Mouse (Mus musculus): ENCODE measurements around the gene Ddx20. TPM values are rescaled to one million over a fixed set of nuclear protein-coding genes. Genes with fewer than 3 reads are reported as not detected.
A peak's percentile ranks its signal among the peaks of the same experiment; 100 is the strongest.

Gene Ddx20
- polyA plus RNA-seq, 1 experiment, result 12.6 TPM

DNA sequence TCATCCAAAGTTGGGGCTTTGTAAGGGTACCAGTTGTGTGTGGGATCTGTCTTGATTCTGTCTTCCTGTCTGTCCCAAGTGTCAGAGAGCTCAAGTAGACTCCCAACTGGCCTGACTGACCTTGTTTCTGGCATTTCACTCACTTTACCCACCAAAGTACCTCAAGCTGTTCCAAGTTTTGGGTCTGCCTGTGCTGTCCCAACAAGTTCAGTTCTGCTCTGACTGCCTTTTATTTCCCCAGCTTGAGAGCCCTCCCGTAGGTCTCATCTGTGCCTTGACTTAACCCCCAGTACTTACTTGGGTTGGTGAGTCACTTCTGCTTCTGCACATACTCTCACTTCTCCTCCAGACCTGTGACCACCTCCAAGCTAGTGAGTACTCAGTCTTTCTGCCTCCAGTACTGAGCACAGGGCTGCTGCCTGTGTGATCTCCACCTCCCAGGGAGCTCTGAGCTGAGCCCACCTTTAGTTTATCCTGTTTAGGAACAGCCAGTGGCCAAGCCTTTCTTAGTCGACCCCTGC is 34.4 kb upstream of the Ddx20 start:
- TF ChIP-seq CTCF (IDR thresholded peaks at IDR 0.05; ENCODE audit: borderline replicate concordance, insufficient read depth, low read depth, low read length), result no peak
- TF ChIP-seq POLR2A (IDR thresholded peaks at IDR 0.05; ENCODE audit: borderline replicate concordance, insufficient read depth, low read length), result no peak
- Histone ChIP-seq H3K27me3 (ENCODE audit: control insufficient read depth, insufficient read depth, low read length) (no peaks in the 10 kb centered on the region), H3K4me3 (replicated peaks; ENCODE audit: insufficient read depth, low read depth, low read length) (no peak overlapping the region), H3K27ac (ENCODE audit: insufficient read depth, low read length) (no peak overlapping the region), H3K4me1 (ENCODE audit: control insufficient read depth, insufficient read depth, low read length) (peaks cover 25% of the 10 kb centered on the region)
- 61% methylated on average over 2 of the region's 2 CpGs for WGBS
- no peak for DNase-seq

DNA sequence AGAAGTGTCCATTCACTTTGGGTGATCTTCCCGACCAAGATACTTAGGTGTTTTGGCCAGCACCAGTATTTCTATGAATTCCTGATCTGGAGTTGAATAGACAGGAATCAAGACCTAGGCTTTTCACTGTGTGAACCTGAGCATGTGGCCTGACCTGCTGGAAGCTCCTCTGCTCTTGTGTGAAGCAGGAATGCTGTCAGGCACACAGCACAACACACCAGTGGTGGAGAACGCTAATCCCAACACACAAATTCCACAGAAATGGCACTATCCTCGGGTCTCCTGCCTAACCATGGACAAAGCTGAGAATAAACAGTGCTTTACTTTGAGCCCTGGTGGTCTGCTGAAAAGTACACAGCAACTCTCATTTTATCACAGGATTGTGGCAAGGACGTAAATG is 33.1 kb upstream of the Ddx20 start:
- H3K27me3 ChIP-seq (ENCODE audit: control insufficient read depth, insufficient read depth, low read length), result no peaks in the 10 kb centered on the region
- no peak for DNase-seq
- peaks cover 36% of the 10 kb centered on the region for H3K4me1 ChIP-seq (ENCODE audit: control insufficient read depth, insufficient read depth, low read length)
- TF ChIP-seq CTCF (IDR thresholded peaks at IDR 0.05; ENCODE audit: borderline replicate concordance, insufficient read depth, low read depth, low read length) (no peak), POLR2A (IDR thresholded peaks at IDR 0.05; ENCODE audit: borderline replicate concordance, insufficient read depth, low read length) (no peak)
- no peak overlapping the region for H3K4me3 ChIP-seq (replicated peaks; ENCODE audit: insufficient read depth, low read depth, low read length)
- H3K27ac ChIP-seq (ENCODE audit: insufficient read depth, low read length), result no peak overlapping the region
- WGBS, result 51% methylated on average over 4 of the region's 4 CpGs

DNA sequence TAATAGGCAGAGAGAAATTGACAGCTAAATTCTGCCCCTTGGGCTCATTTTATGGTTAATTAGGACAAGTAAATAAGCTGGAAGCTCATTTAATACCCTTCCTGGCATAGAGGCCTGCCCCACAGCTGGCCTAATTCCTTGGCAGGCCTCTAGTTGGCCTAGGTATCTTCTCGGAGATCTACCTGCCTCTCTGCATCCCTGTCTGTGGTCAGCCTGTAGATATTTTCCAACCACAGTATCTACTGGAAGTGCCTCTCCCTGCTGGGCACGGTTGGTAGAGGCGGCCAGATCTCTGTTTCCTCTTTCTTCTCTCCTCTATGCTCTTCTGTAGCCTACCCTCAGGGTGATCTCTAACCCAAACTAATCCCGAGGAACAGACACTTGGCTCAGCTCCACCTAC is 32.6 kb upstream of the Ddx20 start:
- H3K27ac ChIP-seq (ENCODE audit: insufficient read depth, low read length), result no peak overlapping the region
- 27% methylated on average over 4 of the region's 4 CpGs for WGBS
- H3K4me1 ChIP-seq (ENCODE audit: control insufficient read depth, insufficient read depth, low read length), result peaks cover 36% of the 10 kb centered on the region

DNA sequence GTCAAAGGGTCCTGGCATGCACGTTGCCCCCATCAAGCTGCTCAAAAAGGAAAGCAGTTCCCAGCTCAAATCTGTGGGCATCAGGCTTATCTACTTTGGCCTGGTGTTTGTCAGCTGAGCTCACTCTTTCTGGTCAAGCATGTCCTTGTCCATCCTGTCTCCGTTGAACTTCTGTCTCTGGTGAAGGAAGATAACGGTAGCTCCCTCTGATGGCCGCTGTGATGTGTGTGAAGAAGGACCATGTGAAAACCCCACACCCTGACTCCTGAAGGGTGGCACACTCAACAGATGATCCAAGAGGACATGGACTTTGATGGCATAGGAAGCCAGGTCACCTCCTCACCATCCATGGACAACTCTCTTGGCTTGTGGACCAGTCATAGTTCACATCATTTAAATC is 31.4 kb upstream of the Ddx20 start:
- H3K4me1 ChIP-seq (ENCODE audit: control insufficient read depth, insufficient read depth, low read length), result peaks cover 44% of the 10 kb centered on the region
- H3K4me3 ChIP-seq (replicated peaks; ENCODE audit: insufficient read depth, low read depth, low read length), result no peak overlapping the region
- H3K27me3 ChIP-seq (ENCODE audit: control insufficient read depth, insufficient read depth, low read length), result no peaks in the 10 kb centered on the region
- 42% methylated on average over 4 of the region's 4 CpGs for WGBS
- TF ChIP-seq POLR2A (IDR thresholded peaks at IDR 0.05; ENCODE audit: borderline replicate concordance, insufficient read depth, low read length) (no peak), CTCF (IDR thresholded peaks at IDR 0.05; ENCODE audit: borderline replicate concordance, insufficient read depth, low read depth, low read length) (peak; percentile 38; the same call in 1 of the 2 replicates)
- DNase-seq, result peak in 1 of 2 experiments; percentile 29
- H3K27ac ChIP-seq (ENCODE audit: insufficient read depth, low read length), result no peak overlapping the region

More for the DNA sequence above, 32.6 kb upstream of the Ddx20 start:
- no peak for TF ChIP-seq POLR2A (IDR thresholded peaks at IDR 0.05; ENCODE audit: borderline replicate concordance, insufficient read depth, low read length)
- no peak for TF ChIP-seq CTCF (IDR thresholded peaks at IDR 0.05; ENCODE audit: borderline replicate concordance, insufficient read depth, low read depth, low read length)
- Histone ChIP-seq H3K27me3 (ENCODE audit: control insufficient read depth, insufficient read depth, low read length) (no peaks in the 10 kb centered on the region), H3K4me3 (replicated peaks; ENCODE audit: insufficient read depth, low read depth, low read length) (no peak overlapping the region)
- peak in 1 of 2 experiments; percentile 30 for DNase-seq

DNA sequence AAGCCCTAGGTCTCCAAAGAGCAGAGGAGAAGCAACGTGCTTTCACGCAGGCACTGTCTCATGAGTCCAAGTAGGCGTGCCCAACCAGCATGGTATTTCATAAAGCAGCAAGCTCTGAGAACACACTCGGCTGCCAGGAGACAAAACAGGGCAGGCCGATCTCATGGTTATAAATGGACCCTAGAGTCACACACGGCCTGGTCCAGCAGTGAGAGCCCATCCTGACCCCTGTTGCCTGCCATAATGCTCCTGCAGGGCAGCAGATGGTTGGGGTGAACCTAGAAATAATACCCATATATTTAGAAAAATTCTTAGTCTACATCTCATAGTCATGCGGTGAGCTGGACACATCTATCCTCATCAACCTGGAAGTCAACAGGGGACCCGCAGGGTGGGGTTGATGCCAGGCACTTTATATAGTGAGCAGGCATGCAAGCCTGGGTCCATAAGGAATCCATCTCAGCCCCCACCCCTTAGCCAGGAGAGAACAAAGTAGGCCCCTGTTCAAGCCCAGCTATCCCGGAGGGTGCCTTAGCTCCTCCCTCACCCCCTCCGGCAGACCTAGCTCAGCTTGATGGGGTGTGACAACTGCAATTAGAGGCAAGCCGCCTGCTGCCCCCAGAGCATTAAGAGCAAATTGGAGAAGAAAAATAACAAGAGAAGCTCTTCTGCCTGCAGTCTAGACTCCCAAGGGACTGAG is 30.6 kb upstream of the Ddx20 start:
- no peaks in the 10 kb centered on the region for H3K27me3 ChIP-seq (ENCODE audit: control insufficient read depth, insufficient read depth, low read length)
- TF ChIP-seq POLR2A (IDR thresholded peaks at IDR 0.05; ENCODE audit: borderline replicate concordance, insufficient read depth, low read length), result no peak
- no peak for TF ChIP-seq CTCF (IDR thresholded peaks at IDR 0.05; ENCODE audit: borderline replicate concordance, insufficient read depth, low read depth, low read length)
- peaks cover 48% of the 10 kb centered on the region for H3K4me1 ChIP-seq (ENCODE audit: control insufficient read depth, insufficient read depth, low read length)
- no peak overlapping the region for H3K4me3 ChIP-seq (replicated peaks; ENCODE audit: insufficient read depth, low read depth, low read length)
- DNase-seq, result peak; percentile 65 to 79
- H3K27ac ChIP-seq (ENCODE audit: insufficient read depth, low read length), result peak overlapping the region; percentile 29
- 8% methylated on average over 11 of the region's 11 CpGs for WGBS

DNA sequence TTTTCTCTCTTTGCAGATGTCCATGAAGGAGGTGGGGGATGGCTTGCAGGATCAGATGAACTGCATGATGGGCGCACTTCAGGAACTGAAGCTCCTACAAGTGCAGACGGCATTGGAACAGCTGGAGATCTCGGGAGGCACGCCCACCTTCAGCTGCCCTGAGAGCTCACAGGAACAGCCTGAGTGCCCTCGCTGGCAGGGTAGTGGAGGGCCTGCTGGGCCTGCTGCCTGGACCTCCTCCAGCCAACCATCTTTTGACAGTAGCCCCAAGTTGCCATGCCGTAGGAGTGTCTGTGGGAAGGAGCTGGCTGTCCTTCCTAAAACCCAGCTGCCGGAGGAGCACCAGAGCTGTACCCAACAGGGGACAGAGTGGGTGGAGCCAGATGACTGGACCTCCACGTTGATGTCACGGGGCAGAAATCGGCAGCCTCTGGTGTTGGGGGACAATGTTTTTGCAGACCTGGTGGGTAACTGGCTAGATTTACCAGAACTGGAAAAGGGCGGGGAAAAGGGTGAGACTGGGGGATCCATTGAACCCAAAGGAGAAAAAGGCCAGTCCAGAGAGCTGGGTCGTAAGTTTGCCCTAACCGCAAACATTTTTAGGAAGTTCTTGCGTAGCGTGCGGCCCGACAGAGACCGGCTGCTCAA is 29.1 kb upstream of the Ddx20 start:
- Histone ChIP-seq H3K4me1 (ENCODE audit: control insufficient read depth, insufficient read depth, low read length) (peaks cover 54% of the 10 kb centered on the region), H3K27me3 (ENCODE audit: control insufficient read depth, insufficient read depth, low read length) (no peaks in the 10 kb centered on the region), H3K27ac (ENCODE audit: insufficient read depth, low read length) (no peak overlapping the region), H3K4me3 (replicated peaks; ENCODE audit: insufficient read depth, low read depth, low read length) (no peak overlapping the region)
- peak; percentile 48 to 57 for DNase-seq
- TF ChIP-seq POLR2A (IDR thresholded peaks at IDR 0.05; ENCODE audit: borderline replicate concordance, insufficient read depth, low read length) (no peak), CTCF (IDR thresholded peaks at IDR 0.05; ENCODE audit: borderline replicate concordance, insufficient read depth, low read depth, low read length) (no peak)
- 46% methylated on average over 18 of the region's 18 CpGs for WGBS

DNA sequence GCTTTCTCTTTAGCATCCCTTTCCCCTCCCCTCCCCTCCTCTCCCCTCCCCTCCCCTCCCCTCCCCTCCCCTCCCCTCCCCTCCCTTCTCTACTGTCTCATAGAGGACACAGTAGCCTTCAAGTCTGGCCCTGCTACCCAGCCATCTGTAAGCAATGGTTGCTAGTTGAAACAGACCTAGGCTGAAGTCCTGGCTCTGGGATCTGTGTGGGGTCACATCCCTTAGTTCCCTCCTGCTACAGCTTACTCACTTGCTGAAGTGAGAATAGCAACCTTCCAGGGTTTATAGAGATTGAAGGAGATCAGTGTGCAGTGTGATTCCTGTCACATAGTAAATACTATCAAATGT is 27.4 kb upstream of the Ddx20 start:
- no peak overlapping the region for H3K27ac ChIP-seq (ENCODE audit: insufficient read depth, low read length)
- H3K4me1 ChIP-seq (ENCODE audit: control insufficient read depth, insufficient read depth, low read length), result peaks cover 64% of the 10 kb centered on the region
- H3K27me3 ChIP-seq (ENCODE audit: control insufficient read depth, insufficient read depth, low read length), result no peaks in the 10 kb centered on the region
- no peak for DNase-seq
- H3K4me3 ChIP-seq (replicated peaks; ENCODE audit: insufficient read depth, low read depth, low read length), result no peak overlapping the region
- no peak for TF ChIP-seq CTCF (IDR thresholded peaks at IDR 0.05; ENCODE audit: borderline replicate concordance, insufficient read depth, low read depth, low read length)
- no peak for TF ChIP-seq POLR2A (IDR thresholded peaks at IDR 0.05; ENCODE audit: borderline replicate concordance, insufficient read depth, low read length)

Data from cerebellum, adult 2 months (tissue).